Comparison of ENCODE assay signal across 22 mouse cellular contexts in genomic region chr16:49979426-49979940, GRCm38 (mm10).
DNase-seq lines count a peak whose midpoint lies in the region; ATAC-seq and TF ChIP-seq lines count a peak whose summit lies in the region.
"Had no signal": no experiment of that assay in that cellular context is flagged by ENCODE, and none has a peak within 500 bp of the region (broad histone marks: within the 10 kb centered on the region; RNA-seq: fewer than 3 reads in every experiment).

No protein-coding gene starts in this region.

- H3K27me3 ChIP-seq in hindbrain, postnatal 0 days (ENCODE audit: insufficient read depth, low read length), result no peaks in the 10 kb centered on the region
- H3K27me3 ChIP-seq in hindbrain, embryonic 16.5 days (replicated peaks; ENCODE audit: control insufficient read depth, insufficient read depth, low read length), result no peaks in the 10 kb centered on the region
- H3K27me3 ChIP-seq: heart, embryonic 15.5 days; limb, embryonic 12.5 days; liver, embryonic 15.5 days; lung, embryonic 15.5 days; neural tube, embryonic 12.5 days had no signal

- H3K4me3 ChIP-seq in hindbrain, postnatal 0 days (ENCODE audit: low read length), result no peak overlapping the region
- no peak overlapping the region for H3K4me3 ChIP-seq in hindbrain, embryonic 16.5 days (ENCODE audit: low read length)
- H3K4me3 ChIP-seq: erythroblast, embryonic 14.5 days; heart, embryonic 10.5 days; heart, embryonic 15.5 days; limb, embryonic 12.5 days; liver, embryonic 15.5 days; lung, embryonic 15.5 days; midbrain, embryonic 10.5 days; myocyte; neural tube, embryonic 12.5 days had no signal

- WGBS in hindbrain, postnatal 0 days, result 83% methylated on average over 4 of the region's 4 CpGs
- WGBS in hindbrain, embryonic 16.5 days, result 83% methylated on average over 4 of the region's 4 CpGs

- no peaks in the 10 kb centered on the region for H3K36me3 ChIP-seq in hindbrain, postnatal 0 days (ENCODE audit: insufficient read depth, low read length)
- H3K36me3 ChIP-seq in hindbrain, embryonic 16.5 days (ENCODE audit: control insufficient read depth, insufficient read depth, low read length), result no peaks in the 10 kb centered on the region
- H3K36me3 ChIP-seq: G1E; heart, embryonic 10.5 days; heart, embryonic 15.5 days; limb, embryonic 12.5 days; liver, embryonic 15.5 days; lung, embryonic 15.5 days; midbrain, embryonic 10.5 days; neural tube, embryonic 12.5 days had no signal

- H3K4me1 ChIP-seq in hindbrain, postnatal 0 days (ENCODE audit: insufficient read depth, low read length), result no peaks in the 10 kb centered on the region; the same call in 1 of the 2 replicates
- peaks cover 5% of the 10 kb centered on the region; the same call in 1 of the 2 replicates for H3K4me1 ChIP-seq in hindbrain, embryonic 16.5 days (ENCODE audit: control insufficient read depth, insufficient read depth, low read depth, low read length)
- H3K4me1 ChIP-seq: heart, embryonic 15.5 days; limb, embryonic 12.5 days; liver, embryonic 15.5 days; lung, embryonic 15.5 days; neural tube, embryonic 12.5 days had no signal

- peak overlapping the region; percentile 68; the same call in 1 of the 2 replicates for H3K27ac ChIP-seq in hindbrain, postnatal 0 days
- no peak overlapping the region for H3K27ac ChIP-seq in hindbrain, embryonic 16.5 days (ENCODE audit: low read depth, low read length)
- H3K27ac ChIP-seq: heart, embryonic 10.5 days; heart, embryonic 15.5 days; limb, embryonic 12.5 days; liver, embryonic 15.5 days; lung, embryonic 15.5 days; neural tube, embryonic 12.5 days had no signal

- no peak for TF ChIP-seq CTCF in hindbrain, postnatal 0 days (IDR thresholded peaks at IDR 0.05; ENCODE audit: low read depth)

- no peak overlapping the region for H3K9ac ChIP-seq in hindbrain, postnatal 0 days (replicated peaks; ENCODE audit: low read length)
- no peak overlapping the region for H3K9ac ChIP-seq in hindbrain, embryonic 16.5 days (ENCODE audit: low read depth, low read length)
- H3K9ac ChIP-seq: heart, embryonic 15.5 days; limb, embryonic 12.5 days; liver, embryonic 15.5 days; lung, embryonic 15.5 days; neural tube, embryonic 12.5 days had no signal

- peak; percentile 46 for DNase-seq in cerebellum, adult 11-12 months
- DNase-seq in cerebellum, postnatal 4 days (ENCODE audit: low spot score in 2 of 2), result no peak
- DNase-seq in hindbrain, postnatal 0 days (ENCODE audit: low spot score), result peak; percentile 58
- DNase-seq in cerebellum, adult 9-11 months, result peak; percentile 54
- no peak for DNase-seq in urinary bladder, postnatal 10 days (ENCODE audit: low spot score)
- no peak for DNase-seq in lung, adult 18-20 months
- DNase-seq: adrenal gland, adult 8-10 months; kidney, adult 11 months; kidney, postnatal 14 days; thymus, postnatal 14 days had no signal

- H3K9me3 ChIP-seq in hindbrain, postnatal 0 days (ENCODE audit: low read length), result no peaks in the 10 kb centered on the region
- H3K9me3 ChIP-seq in hindbrain, embryonic 16.5 days (ENCODE audit: control insufficient read depth, low read length), result no peaks in the 10 kb centered on the region
- H3K9me3 ChIP-seq: G1E; heart, embryonic 10.5 days; heart, embryonic 15.5 days; limb, embryonic 12.5 days; liver, embryonic 15.5 days; lung, embryonic 15.5 days; midbrain, embryonic 10.5 days; neural tube, embryonic 12.5 days had no signal

- no peak for ATAC-seq in hindbrain, postnatal 0 days
- no peak for ATAC-seq in hindbrain, embryonic 16.5 days
- ATAC-seq: inflammation-experienced regulatory T-cells, adult 6 months had no signal

- no peak overlapping the region for H3K4me2 ChIP-seq in hindbrain, postnatal 0 days (ENCODE audit: low read depth, low read length)
- no peak overlapping the region for H3K4me2 ChIP-seq in hindbrain, embryonic 16.5 days (ENCODE audit: low read length)
- H3K4me2 ChIP-seq: heart, embryonic 15.5 days; limb, embryonic 12.5 days; liver, embryonic 15.5 days; lung, embryonic 15.5 days; neural tube, embryonic 12.5 days had no signal

Comparison
In these comparisons a context has a peak if more than half of its experiments do, and no peak if none do; other contexts are left out.
1. DNase-seq: peak in cerebellum, adult 11-12 months (single experiment), hindbrain, postnatal 0 days (single experiment) and cerebellum, adult 9-11 months (single experiment); none in cerebellum, postnatal 4 days (0 of 2), urinary bladder, postnatal 10 days (single experiment) and lung, adult 18-20 months (0 of 2).